ENCODE assay signal across 1 mouse cellular context in genomic region chr8:105936866-105937475, GRCm38 (mm10).
TF ChIP-seq lines count a peak whose summit lies in the region.

No protein-coding gene starts in this region.

TF ChIP-seq in CH12.LX, 34 proteins besides CTCF, POLR2A, EP300 and RAD21:
- TF ChIP-seq TBP (conservative IDR thresholded peaks at IDR 0.05; ENCODE audit: low read depth, low read length) (peak; percentile 76), POLR2AphosphoS2 (IDR thresholded peaks at IDR 0.05; ENCODE audit: low read depth, low read length) (no peak), PAX5 (IDR thresholded peaks at IDR 0.05; ENCODE audit: low read length) (no peak), ELF1 (IDR thresholded peaks at IDR 0.05; ENCODE audit: low read depth, low read length) (peak; percentile 95), E2F4 (IDR thresholded peaks at IDR 0.05; ENCODE audit: insufficient replicate concordance, low read depth, low read length) (no peak), ZC3H11A (IDR thresholded peaks at IDR 0.05; ENCODE audit: low read depth, low read length) (no peak), TCF12 (IDR thresholded peaks at IDR 0.05; ENCODE audit: low read depth, low read length) (peak; percentile 69; the same call in 1 of the 2 replicates), MAZ (IDR thresholded peaks at IDR 0.05; ENCODE audit: low read depth, low read length) (peak; percentile 77; the same call in 1 of the 2 replicates), USF1 (IDR thresholded peaks at IDR 0.05; ENCODE audit: low read depth, low read length) (peak; percentile 77), BHLHE40 (IDR thresholded peaks at IDR 0.05; ENCODE audit: low read depth, low read length) (no peak), ZNF384 (IDR thresholded peaks at IDR 0.05; ENCODE audit: low read depth, low read length) (no peak), HCFC1 (IDR thresholded peaks at IDR 0.05; ENCODE audit: low read depth, low read length) (peak; percentile 77), MAX (IDR thresholded peaks at IDR 0.05; ENCODE audit: low read length) (peak; percentile 96), MEF2A (IDR thresholded peaks at IDR 0.05; ENCODE audit: borderline replicate concordance, low read depth, low read length) (peak; percentile 30; the same call in 1 of the 2 replicates), KAT2A (IDR thresholded peaks at IDR 0.05; ENCODE audit: insufficient replicate concordance, low read length) (peak; percentile 25; the same call in 1 of the 2 replicates), NRF1 (IDR thresholded peaks at IDR 0.05; ENCODE audit: low read depth, low read length) (peak; percentile 15), MYC (IDR thresholded peaks at IDR 0.05; ENCODE audit: low read depth, low read length) (peak; percentile 98), USF2 (conservative IDR thresholded peaks at IDR 0.05; ENCODE audit: low read depth, low read length) (peak; percentile 69), MXI1 (IDR thresholded peaks at IDR 0.05; ENCODE audit: low read depth, low read length) (peak; percentile 98), SIN3A (IDR thresholded peaks at IDR 0.05; ENCODE audit: low read length) (peak; percentile 37; the same call in 1 of the 2 replicates), ZKSCAN1 (IDR thresholded peaks at IDR 0.05; ENCODE audit: borderline replicate concordance, low read depth, low read length) (no peak), ETS1 (conservative IDR thresholded peaks at IDR 0.05; ENCODE audit: low read depth, low read length) (0 out of 2 replicates have a peak, but pooled peaks have one; percentile 11)
